Mouse (Mus musculus): ENCODE data around the gene Slfn5.
"Not testable (repeated sequence)": the region's sequence is repeated elsewhere in the genome, so short reads cannot be mapped to it uniquely, and the experiment has no call there.

Slfn5 gene

DNA sequence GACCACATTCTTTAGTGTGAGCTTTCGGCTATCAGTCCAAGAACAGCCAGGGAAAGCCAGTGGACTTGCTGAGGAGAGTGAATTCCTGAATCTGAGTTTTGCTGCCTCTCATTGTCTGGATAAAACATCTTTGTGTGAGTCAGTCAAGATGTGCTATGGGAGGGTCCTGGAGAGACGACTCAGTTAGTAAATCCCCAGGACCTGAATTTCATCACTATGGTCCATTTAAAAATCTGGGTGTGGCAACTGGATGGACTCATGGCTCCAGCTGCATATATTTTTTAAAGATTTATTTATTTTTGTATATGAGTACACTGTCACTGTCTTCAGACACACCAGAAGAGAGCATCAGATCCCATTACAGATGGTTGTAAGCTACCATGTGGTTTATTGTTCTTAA is 5.5 kb upstream of the Slfn5 start:
- no peak for DNase-seq (ENCODE audit: low spot score in 2 of 2)

DNA sequence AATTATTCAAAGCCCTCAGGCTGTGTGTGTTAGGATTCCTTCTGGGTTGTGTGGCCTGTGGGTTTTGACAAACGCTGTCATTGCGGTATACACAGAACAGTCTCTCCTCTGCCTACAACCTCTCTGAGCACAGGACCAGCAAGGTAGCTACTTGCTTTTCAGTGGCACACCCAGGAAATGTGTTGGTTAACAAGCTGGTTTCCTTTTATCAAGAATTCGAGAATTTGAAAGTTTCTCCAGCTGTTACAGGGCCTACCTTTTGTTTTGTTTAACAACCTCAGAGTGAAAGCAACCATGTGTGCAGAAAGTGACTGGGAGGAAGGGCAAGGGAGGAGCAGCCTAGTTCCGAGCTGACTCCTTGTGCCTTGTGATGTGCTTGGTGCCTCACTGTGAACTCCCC is 3.7 kb upstream of the Slfn5 start:
- no peak for DNase-seq (ENCODE audit: low spot score in 2 of 2)

DNA sequence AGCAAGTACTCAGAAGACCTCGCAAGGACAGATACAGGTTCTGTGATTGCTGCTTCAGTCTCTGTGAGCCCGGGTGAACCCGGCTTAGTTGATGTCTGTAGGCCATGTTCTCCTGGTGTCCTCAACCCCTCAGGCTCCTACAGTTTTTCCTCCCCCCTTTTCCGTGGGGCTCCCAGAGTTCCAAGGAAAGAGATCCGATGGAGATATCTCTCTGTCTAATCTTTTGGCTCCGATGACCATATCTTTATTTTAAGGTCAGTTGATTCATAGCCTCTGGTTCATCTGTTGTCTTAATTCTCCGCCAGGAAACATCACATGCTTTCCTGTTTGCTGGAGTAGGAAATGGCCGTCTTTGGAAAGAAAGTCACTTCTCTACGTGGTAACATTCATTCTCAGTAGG is 2.1 kb upstream of the Slfn5 start:
- DNase-seq (ENCODE audit: low spot score in 2 of 2), result no peak

DNA sequence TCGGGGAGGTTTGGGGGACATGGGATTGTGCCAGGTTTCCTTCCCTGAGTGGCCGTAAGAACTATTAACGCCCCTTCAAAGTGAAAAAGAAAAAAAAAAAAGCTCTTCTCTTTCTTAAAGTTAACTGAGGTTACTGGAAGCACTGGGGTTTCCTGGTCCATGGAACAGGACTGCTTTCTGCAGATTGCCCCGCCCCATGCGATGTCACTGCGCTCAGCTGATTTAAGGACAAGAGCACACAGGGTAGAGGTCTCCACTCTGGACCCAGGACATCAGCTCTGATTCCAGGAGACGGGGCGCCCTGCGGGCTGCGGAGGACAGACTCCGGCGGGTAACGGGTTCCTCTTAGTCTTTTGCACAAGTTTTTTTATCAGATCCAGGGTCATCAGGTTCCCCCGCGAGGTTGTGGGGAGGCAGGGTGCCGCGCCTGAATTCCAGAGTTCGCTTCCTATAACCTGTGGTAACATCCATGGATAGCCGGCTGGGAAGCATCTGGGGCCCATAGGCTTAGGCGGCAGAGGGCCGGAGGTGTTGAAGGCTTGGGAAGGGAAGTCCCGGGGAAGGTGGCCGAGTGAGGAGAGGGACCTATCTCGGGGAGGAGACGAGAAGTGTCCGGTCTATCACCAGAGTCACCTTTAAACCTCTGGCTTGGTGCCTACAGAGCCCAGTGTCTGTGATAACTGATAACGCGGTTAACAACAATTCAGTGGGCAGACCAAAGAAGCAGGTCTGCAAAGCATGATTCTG is 889 bp downstream of the Slfn5 start:
- peak; percentile 44 to 45 for DNase-seq (ENCODE audit: low spot score in 2 of 2)

DNA sequence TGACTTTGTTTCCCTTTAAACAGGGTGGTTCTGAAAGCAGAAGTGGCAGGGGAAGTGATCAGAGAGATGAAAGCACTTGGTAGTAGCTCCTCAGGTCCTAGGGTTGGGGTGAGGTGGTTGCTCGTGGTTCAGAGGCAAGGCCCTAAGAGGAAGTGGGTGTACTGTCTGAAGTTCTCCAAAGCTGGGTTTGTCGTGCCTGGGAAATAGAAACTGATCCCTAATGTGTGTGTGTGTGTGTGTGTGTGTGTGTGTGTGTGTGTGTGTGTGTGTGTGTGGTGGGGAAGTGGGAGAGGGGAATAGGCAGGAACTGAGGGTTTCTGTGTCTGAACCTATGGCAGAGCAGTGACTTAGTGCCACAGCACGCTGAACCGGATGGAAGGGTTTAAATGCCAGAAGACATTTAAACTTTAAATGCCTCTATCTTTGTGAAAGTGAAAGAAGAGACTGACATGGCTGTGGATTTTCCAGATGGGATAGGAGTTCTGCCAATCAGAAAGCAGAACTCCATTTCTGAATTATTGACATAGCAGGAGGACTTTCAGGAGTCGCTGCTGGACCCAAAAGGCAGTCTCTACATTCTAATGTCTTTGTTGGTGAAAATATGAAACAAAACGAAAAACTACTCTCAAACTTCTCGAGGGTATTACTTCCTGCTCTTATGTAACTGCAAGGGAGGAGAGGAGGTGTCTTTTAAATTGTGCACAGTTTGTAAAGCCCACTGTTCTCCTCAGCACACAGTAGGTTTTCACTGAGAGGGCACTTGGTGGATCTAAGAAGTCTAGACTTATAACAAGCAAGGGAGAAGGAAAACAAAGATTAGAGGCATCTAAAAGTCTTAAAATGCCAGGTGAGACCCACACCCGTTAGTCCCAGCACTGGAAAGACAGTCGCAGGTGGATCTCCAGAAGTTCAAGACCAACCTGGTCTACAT is 1.7 kb downstream of the Slfn5 start:
- DNase-seq (ENCODE audit: low spot score in 2 of 2), result no peak

DNA sequence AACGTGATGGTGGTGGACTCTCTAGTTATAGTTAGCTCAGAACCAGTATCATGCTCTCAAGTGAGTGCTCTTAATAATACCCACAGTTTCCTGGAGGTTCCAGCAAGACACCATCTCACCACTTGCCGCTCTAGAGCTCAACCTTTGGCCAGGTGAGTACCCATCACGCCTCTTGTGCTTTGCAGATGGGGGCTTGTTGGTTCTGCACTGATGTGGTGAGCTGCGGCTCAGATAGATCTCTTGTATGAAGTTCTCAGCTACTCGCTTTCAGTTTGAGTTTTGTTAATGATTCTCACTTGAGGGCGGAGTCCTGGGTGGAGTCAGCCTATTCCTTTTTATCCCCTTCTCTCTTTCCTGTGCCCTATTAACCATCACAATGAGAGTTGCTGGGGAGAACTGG is 3.5 kb downstream of the Slfn5 start:
- no peak for DNase-seq (ENCODE audit: low spot score in 2 of 2)

DNA sequence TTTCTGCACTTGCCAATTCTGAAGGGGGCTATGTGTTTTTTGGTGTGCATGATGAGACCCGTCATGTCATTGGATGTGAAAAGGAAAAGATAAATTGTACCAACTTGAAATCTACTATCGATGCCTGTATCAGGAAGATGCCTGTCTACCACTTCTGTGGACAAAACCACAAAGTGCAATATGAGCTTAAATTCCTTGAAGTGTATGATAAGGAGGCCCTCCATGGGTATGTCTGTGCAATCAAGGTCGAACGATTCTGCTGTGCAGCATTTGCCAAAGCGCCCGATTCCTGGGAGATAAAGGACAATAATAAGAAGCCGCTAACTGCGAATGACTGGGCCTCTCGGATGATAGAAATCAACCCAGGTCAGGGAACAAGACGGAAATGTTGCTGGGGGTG is 5.8 kb downstream of the Slfn5 start:
- no peak for DNase-seq (ENCODE audit: low spot score in 2 of 2)

DNA sequence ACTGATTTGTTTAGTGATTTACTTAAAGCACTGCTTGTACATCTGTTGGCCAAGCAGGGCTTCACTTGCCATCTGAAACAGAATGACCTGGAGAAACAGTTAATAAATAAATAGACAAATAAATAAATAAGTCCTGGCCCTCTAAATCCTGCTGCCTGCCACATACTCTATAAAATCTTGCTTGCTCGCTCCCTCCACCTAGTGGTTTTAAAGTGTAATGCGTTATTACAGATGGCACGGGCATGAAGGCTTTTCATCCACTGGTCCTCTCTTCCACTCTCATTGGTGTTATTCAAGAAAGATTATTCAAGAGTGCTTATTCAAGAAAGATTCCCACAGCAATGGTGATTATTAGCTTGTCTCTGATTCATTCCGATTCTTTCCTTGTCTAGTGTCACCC is 8.5 kb downstream of the Slfn5 start:
- no peak for DNase-seq (ENCODE audit: low spot score in 2 of 2)

DNA sequence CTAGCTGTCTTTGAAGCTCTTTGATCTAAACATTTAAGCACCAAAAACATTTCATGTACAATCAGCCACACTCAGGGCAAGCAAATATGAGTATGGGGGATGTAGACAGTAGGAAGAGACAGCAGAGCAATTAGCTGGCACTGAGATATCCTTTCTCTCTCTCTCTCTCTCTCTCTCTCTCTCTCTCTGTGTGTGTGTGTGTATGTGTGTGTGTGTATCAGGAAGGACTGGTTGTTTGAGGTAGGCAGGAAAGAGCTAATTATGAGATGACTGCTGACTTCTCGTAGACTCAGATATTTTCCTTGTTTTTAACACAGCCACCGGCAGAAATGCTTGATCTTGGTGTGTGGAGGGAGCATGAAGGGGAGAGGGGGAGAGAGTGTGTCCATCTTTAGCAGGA is 10.6 kb downstream of the Slfn5 start:
- no peak for DNase-seq (ENCODE audit: low spot score in 2 of 2)

DNA sequence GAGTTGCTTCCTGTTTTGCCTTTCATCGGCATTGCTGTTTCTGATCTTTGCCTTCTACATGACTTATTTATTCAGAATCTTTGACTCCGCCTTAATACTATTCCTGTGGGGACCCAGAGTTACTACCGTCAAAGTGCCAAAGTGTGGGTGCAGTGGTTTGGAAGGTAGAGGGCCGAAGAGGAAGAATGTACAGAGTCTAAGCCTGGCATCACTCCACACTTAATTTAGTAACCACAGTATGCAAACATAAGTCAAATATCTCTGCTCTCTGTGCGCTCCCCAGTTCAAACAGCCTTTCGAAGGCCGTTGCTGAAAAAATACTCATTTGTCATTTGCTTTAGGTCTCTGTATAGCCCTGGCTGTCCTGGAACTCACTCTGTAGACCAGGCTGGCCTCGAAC is 11.1 kb downstream of the Slfn5 start:
- DNase-seq (ENCODE audit: low spot score in 2 of 2), result no peak

DNA sequence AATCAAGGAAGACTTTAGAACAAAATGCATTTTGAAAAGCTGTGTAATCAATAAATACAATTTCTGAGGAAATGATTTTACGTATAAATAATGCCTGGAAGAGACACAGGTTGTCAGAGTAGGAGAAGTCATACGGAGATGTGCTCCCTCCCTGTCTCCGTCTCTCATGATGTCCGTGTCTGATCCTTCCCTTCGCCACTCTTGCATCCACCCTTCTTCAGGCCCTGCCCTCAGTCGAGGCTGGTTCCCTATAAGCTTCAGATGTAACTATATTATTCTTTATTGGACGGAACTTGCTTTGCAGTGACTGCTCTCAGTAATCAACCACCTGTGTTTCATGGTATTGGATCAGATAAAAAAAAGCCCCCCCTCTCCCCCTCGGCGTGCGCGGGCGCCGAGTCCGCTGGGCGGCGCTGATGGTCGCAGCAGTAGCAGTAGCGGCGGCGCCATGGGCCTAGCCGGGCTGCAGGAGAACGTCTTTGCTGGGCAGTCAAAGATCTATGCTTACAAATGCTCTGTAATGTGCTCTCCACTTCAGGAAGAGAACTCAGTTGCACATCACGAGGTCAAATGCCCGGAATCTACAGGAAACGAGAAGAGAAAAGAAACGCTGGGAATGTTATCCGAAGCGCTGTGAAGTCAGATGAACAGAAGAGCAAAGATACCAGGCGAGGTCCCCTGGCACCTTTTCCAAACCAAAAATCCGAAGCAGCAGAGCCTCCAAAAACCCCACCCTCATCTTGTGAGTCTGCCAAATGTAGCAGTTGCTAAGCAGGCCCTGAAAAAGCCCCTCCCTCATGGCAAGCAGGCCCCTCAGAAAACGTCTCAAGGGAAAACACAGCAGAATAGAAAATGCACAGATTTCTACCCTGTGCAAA is 19.8 kb downstream of the Slfn5 start:
- peak in 1 of 2 experiments; percentile 12 for DNase-seq (ENCODE audit: low spot score in 2 of 2)

DNA sequence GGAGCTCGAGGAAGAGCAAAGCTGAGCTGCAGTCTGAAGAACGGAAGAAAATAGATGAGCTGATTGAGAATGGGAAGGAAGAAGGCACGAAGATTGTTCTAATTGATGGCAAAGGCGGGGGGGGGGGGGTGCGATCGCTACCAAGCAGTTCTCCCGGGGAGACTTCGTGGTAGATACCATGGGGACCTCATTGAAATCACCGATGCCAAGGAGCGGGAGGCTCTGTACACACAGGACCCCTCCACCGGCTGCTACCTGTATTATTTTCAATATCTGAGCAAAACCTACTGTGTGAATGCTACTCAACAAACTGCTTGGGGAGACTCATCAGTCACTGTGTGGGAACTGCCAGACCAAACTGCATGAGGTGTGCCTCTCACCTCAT is 20.4 kb downstream of the Slfn5 start:
- DNase-seq (ENCODE audit: low spot score in 2 of 2), result no peak

DNA sequence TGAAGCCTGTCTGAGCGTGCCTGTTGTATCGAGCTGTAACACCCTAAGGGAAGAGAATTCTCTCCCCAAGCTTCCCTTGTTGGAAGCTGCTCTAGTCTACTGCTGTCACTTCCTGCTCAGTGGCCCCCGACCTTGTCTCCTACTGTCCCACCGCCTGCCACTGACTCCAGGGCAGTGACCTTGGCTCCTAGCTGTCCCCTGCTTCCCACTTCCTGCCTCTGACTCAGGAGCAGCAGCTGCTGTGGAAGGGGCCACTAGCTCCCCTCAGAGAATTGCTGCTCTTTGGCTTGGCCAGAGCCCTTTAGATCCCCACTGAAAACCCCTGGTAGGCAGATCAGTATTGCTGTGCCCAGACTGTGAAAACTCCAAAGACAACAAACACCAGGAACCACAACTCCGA is 22.8 kb downstream of the Slfn5 start:
- DNase-seq (ENCODE audit: low spot score in 2 of 2), result no peak

DNA sequence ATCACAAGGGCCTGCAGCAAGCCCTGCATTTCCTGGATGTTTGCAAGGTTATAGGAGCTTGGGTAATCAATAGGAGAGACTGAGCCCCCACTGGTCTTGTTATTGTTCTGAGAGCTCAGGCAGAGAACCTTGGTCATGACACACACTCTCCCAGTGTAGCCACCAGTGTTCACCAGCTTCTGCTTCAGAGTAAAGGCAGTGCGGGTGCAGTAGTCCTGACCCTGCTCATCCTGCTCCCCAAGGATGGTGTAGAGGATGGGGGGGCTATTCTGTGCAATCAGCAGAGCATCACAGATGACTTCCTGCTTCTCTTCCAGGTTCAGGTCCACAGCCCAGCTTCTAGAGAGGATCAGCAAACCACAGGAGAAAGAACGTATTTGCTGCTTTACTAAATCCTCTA is 31.3 kb downstream of the Slfn5 start:
- DNase-seq (ENCODE audit: low spot score in 2 of 2), result not testable (repeated sequence)

DNA sequence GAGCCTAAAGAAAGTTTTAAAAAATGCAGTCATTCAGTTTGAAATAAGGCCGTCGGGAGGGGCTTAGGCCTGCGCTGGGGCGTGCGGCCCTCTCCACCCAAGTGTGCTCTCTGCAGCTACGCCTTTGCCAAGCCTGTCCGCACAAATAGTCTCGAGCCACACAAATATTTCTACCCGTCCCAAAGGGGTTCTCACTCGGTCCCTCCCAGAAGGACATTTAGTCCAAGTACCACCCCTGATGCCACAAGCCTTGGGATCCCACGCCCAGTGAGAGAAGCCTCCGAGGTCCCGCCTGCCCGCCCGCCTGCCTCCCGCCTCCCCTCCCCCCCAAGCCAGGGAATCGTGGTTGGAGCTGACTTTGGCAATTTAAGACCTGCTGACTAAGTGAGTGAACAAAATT is 32.0 kb downstream of the Slfn5 start:
- no peak for DNase-seq (ENCODE audit: low spot score in 2 of 2)

DNA sequence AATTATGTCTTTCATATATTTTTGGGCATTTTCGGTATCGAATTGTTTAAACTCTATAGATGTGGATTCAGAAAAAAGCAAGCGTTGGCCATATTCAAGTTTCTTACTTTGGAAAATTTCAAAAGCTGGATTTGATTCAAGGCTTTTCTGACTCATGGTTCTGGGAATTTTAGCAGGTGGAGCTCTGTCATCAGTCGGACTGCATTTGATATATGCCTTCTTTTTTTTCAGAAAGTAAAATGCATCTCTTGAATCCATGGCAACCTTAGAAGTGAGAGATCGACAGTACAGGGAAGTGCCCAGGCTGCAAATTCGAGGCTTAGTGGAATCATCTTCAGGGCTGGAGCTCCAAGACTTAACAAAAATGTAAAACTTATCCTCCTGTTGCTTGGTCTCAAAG is 36.5 kb downstream of the Slfn5 start:
- no peak for DNase-seq (ENCODE audit: low spot score in 2 of 2)

DNA sequence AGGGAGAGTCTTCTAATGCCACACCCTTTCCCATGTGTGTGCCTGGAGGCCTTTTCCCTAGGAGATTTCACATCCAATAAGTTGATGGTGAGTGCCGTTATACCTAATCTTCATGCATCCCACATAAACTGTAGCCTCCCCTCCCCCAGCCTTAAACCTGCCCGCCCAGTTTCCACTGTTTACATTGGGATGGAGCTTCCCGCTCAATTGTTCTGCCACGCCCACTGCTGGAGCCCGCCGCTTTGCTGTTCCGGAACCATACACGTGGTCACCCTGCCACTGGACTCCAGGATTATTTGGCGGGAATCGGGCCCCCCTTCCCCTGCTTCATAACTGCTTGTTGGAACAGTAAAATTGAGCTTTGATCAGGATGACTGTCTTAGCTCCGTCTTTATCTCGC is 38.2 kb downstream of the Slfn5 start:
- no peak for DNase-seq (ENCODE audit: low spot score in 2 of 2)

DNA sequence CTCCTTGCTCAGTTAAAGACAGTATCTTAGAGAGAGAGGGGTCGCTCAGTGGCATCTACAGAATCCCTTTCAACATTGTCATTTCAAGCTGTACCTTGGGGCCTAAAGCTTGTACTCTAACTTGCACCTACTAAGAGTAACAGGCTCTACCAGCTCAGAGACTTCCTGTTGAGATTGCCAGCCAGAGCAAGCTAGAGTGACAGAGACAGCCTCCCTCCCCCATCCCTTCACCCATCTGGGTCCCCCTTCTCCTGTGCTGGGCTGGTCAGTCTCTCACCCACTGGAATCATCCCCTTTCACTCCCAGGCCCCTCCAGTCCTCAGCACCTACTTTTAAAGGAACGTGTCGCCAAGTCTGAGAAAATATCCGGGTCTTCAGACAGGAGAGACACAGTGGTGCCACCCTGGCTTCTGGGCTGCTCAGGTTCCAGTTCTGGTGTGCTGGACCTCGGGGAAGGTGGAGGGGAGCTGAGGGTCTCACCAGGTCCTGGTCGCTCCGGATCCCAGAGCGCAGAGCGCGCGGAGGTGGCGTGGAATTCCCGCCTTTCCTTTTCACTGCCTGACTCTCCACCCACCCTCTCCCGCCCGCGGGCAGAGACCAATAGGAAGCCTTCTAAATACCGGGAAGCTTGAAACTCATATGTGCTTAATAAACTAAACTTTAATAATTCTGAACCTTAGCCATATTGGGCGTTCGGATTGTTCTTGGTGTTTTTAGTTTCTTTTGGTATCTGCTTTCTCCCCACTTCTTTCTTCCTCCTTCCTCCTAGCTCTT is 39.6 kb downstream of the Slfn5 start:
- not testable (repeated sequence) for DNase-seq (ENCODE audit: low spot score in 2 of 2)

DNA sequence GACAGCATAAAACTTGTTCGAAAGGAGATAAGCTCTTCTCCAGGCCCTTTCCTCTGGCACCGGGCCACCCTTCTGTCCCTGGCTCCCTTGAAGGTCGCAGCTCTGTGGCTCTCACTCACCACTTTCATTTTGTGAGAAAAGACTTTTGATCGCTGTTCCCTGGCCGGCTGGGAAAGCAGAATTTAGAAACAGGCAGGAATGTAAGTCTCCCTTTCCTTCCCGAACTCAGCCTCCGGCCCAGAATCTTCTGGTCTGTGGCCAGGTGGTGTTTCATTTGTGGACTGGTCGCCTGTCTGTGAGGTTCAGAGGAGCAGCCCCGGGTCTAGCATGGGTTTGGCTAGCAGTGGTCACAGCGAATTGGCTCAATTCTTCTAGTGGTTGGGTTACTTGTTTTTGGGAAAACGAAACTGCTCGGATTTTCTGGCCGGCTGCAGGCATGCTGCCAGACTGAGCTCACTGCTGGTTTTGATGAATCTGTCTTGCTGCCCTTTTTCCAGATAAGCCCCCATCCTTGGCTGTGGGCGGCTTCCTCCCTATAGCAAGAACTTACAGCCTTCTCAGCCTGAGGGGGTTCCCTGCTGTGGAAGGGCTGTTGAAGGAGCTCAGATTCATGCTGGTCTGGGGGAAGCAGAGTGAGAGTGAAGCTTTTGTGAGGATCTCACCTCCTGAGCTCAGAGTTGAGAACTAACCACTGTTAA is 40.5 kb downstream of the Slfn5 start, which contains the start of gene Slfn9:
Slfn9 (minus strand) TSS at position 362 of the 698 bp plus-strand sequence.
- DNase-seq (ENCODE audit: low spot score in 2 of 2), result no peak

DNA sequence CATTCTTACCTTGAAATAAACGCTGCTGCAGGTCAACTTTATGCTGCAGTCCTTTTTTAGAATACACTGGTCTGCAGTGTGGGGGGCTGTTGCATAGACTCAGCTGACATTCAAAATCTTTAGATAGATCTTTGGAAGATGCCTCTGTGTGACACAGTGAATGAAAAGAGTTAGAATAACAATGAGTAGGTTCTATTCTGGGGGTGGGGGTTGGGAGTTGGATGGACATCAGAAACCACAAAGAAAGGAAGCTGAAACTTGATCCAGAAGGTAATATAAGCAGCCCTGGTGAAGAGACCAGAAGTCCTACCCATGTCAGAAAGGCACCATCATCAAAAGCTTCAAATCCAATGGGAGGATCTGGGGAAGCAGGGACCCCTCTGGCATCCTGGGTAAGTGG is 62.2 kb downstream of the Slfn5 start:
- no peak for DNase-seq (ENCODE audit: low spot score in 2 of 2)

Data from urinary bladder, adult 18-20 months (tissue).